Mouse (Mus musculus) stomach, embryonic 14.5 days (tissue): ENCODE measurements around the gene Smarcb1. TPM values are rescaled to one million over a fixed set of nuclear protein-coding genes. Genes with fewer than 3 reads are reported as not detected.

Experiments used
- ATAC-seq: fragments of 200-750 bp; cut with Nextera tagmentation; 2 replicates; pipeline ENCODE4 v1.8.0; 2017; ENCODE audit warnings: low read depth, moderate TSS enrichment; ENCODE audit not compliant: insufficient number of reproducible peaks, insufficient read depth, low FRiP score
- H3K27ac ChIP-seq: fragments of 300-500 bp; sonication (generic); 2 replicates; pipeline ENCODE4 v1.5.1; 2014; ENCODE audit warnings: mild to moderate bottlenecking, low read length, moderate library complexity, mixed read lengths
- H3K27me3 ChIP-seq: fragments of 300-500 bp; sonication (generic); 2 replicates; pipeline ENCODE4 v1.6.1; 2014; ENCODE audit warnings: low read length, control low read depth, mixed read lengths; ENCODE audit not compliant: control insufficient read depth, insufficient read depth
- H3K36me3 ChIP-seq: fragments of 300-500 bp; sonication (generic); 2 replicates; pipeline ENCODE4 v1.6.1; 2014; ENCODE audit warnings: mild to moderate bottlenecking, control low read depth, low read length, moderate library complexity, mixed read lengths; ENCODE audit not compliant: control insufficient read depth, insufficient read depth
- H3K4me1 ChIP-seq: fragments of 300-500 bp; sonication (generic); 2 replicates; pipeline ENCODE4 v1.6.1; 2014; ENCODE audit warnings: low read length, control low read depth, mixed read lengths; ENCODE audit not compliant: control insufficient read depth, insufficient read depth
- H3K4me2 ChIP-seq: fragments of 300-500 bp; sonication (generic); replicated peaks from 2 replicates; pipeline ENCODE4 v1.6.1; 2014; ENCODE audit warnings: low read depth, low read length, control low read depth
- H3K4me3 ChIP-seq: fragments of 300-500 bp; sonication (generic); 2 replicates; pipeline ENCODE4 v1.5.1; 2014; ENCODE audit warnings: low read depth, low read length, control low read depth
- H3K9ac ChIP-seq: fragments of 300-500 bp; sonication (generic); replicated peaks from 2 replicates; pipeline ENCODE4 v1.6.1; 2014; ENCODE audit warnings: low read depth, mild to moderate bottlenecking, control low read depth, low read length, moderate library complexity, mixed read lengths
- H3K9me3 ChIP-seq: fragments of 300-500 bp; sonication (generic); 2 replicates; pipeline ENCODE4 v1.6.1; 2016; ENCODE audit warnings: low read depth, low read length, control low read depth; ENCODE audit not compliant: control insufficient read depth
- WGBS: fragments of 180-500 bp; shearing (Covaris S2); extraction: QIAGEN DNeasy Blood & Tissue Kit; methylation state at CpG from one replicate; pipeline ENCODE4 v1.1.7; 2014; 5-methylcytosine and 5-hydroxymethylcytosine counted together
- polyA plus RNA-seq: library from polyadenylated mRNA; unstranded; fragments of >200 nt; fragmentation: Nextera tagmentation; extraction: Ambion mirVana; gene quantifications from 2 replicates; pipeline ENCODE4 v1.2.1, GENCODE M21; 2014

The Smarcb1 gene
- polyA plus RNA-seq, 1 experiment from 2014 or later: 197 TPM

- Histone ChIP-seq H3K4me1 (peaks cover 10% of the 10 kb centered on the region; the same call in 1 of the 2 replicates), H3K9me3 (no peaks in the 10 kb centered on the region), H3K9ac (no peak overlapping the region), H3K4me2 (no peak overlapping the region), H3K27me3 (no peaks in the 10 kb centered on the region), H3K4me3 (no peak overlapping the region), H3K27ac (no peak overlapping the region), H3K36me3 (peaks cover 17% of the 10 kb centered on the region; the same call in 1 of the 2 replicates)
- WGBS: 95% methylated on average over 4 of the region's 4 CpGs
- no peak for ATAC-seq
Observed at GRCm38 (mm10) chr10:75857598-75857997, 63.8 kb downstream of the Smarcb1 start.

GRCm38 (mm10) chr10:75856976-75857375 lies 64.4 kb downstream of the Smarcb1 start:
- no peak for ATAC-seq
- Histone ChIP-seq H3K4me2 (no peak overlapping the region), H3K4me1 (peaks cover 10% of the 10 kb centered on the region; the same call in 1 of the 2 replicates), H3K4me3 (no peak overlapping the region), H3K36me3 (peaks cover 17% of the 10 kb centered on the region; the same call in 1 of the 2 replicates), H3K27me3 (no peaks in the 10 kb centered on the region), H3K27ac (no peak overlapping the region), H3K9ac (no peak overlapping the region), H3K9me3 (no peaks in the 10 kb centered on the region)
- WGBS: 75% methylated on average over 3 of the region's 3 CpGs

GRCm38 (mm10) chr10:75856155-75856907 lies 65.1 kb downstream of the Smarcb1 start:
- Histone ChIP-seq H3K36me3 (peaks cover 17% of the 10 kb centered on the region; the same call in 1 of the 2 replicates), H3K4me1 (peaks cover 11% of the 10 kb centered on the region; the same call in 1 of the 2 replicates), H3K27me3 (no peaks in the 10 kb centered on the region), H3K9me3 (no peaks in the 10 kb centered on the region), H3K4me3 (no peak overlapping the region), H3K27ac (no peak overlapping the region), H3K4me2 (no peak overlapping the region), H3K9ac (no peak overlapping the region)
- 77% methylated on average over 11 of the region's 11 CpGs for WGBS
- no peak for ATAC-seq

GRCm38 (mm10) chr10:75855416-75855981 lies 65.9 kb downstream of the Smarcb1 start:
- Histone ChIP-seq H3K27ac (no peak overlapping the region), H3K4me1 (peaks cover 9% of the 10 kb centered on the region; the same call in 1 of the 2 replicates), H3K27me3 (no peaks in the 10 kb centered on the region), H3K9ac (no peak overlapping the region), H3K9me3 (no peaks in the 10 kb centered on the region), H3K36me3 (peaks cover 17% of the 10 kb centered on the region; the same call in 1 of the 2 replicates), H3K4me2 (no peak overlapping the region), H3K4me3 (no peak overlapping the region)
- 90% methylated on average over 15 of the region's 15 CpGs for WGBS
- no peak for ATAC-seq

DNA sequence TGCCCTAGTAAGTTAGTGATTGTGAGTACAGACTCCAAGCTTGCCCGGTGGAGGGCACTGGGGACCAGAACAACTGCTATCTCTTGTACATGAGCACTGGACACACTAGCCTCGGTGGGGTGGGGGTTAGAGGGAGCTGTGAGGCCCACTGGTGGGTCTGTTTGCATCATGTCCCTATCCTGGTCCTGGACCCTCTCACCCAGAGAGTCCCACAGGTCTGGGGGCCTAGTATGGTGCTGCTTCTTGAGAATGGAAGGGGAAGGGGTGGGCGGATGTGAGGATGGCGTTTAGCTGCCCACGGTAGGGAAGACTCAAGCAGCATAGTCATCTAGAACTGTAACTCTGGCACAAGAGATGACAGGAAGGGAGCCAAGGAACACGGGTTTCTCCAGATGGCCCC lies 66.6 kb downstream of the Smarcb1 start:
- no peak overlapping the region for H3K4me3 ChIP-seq
- 75% methylated on average over 6 of the region's 6 CpGs for WGBS
- peaks cover 17% of the 10 kb centered on the region; the same call in 1 of the 2 replicates for H3K36me3 ChIP-seq
- H3K9me3 ChIP-seq: no peaks in the 10 kb centered on the region
- no peak overlapping the region for H3K9ac ChIP-seq
- no peak for ATAC-seq
- H3K27ac ChIP-seq: no peak overlapping the region
- no peaks in the 10 kb centered on the region for H3K27me3 ChIP-seq
- H3K4me2 ChIP-seq: no peak overlapping the region
- peaks cover 7% of the 10 kb centered on the region; the same call in 1 of the 2 replicates for H3K4me1 ChIP-seq

- Histone ChIP-seq H3K4me1 (peaks cover 7% of the 10 kb centered on the region; the same call in 1 of the 2 replicates), H3K27ac (no peak overlapping the region), H3K9me3 (no peaks in the 10 kb centered on the region), H3K27me3 (no peaks in the 10 kb centered on the region), H3K4me2 (no peak overlapping the region), H3K4me3 (no peak overlapping the region), H3K9ac (no peak overlapping the region), H3K36me3 (peaks cover 17% of the 10 kb centered on the region; the same call in 1 of the 2 replicates)
- no peak for ATAC-seq
- WGBS: 50% methylated on average over 5 of the region's 5 CpGs
Observed at GRCm38 (mm10) chr10:75854096-75854495, 67.3 kb downstream of the Smarcb1 start.

GRCm38 (mm10) chr10:75853452-75853851 lies 68.0 kb downstream of the Smarcb1 start:
- peaks cover 17% of the 10 kb centered on the region; the same call in 1 of the 2 replicates for H3K36me3 ChIP-seq
- no peak overlapping the region for H3K9ac ChIP-seq
- peak; percentile 23; the same call in 1 of the 2 replicates for ATAC-seq
- no peak overlapping the region for H3K4me2 ChIP-seq
- 36% methylated on average over 10 of the region's 10 CpGs for WGBS
- H3K27ac ChIP-seq: no peak overlapping the region
- no peak overlapping the region for H3K4me3 ChIP-seq
- H3K27me3 ChIP-seq: no peaks in the 10 kb centered on the region
- H3K4me1 ChIP-seq: 0 out of 2 replicates have a peak, but pooled peaks cover 5% of the 10 kb centered on the region
- no peaks in the 10 kb centered on the region for H3K9me3 ChIP-seq

DNA sequence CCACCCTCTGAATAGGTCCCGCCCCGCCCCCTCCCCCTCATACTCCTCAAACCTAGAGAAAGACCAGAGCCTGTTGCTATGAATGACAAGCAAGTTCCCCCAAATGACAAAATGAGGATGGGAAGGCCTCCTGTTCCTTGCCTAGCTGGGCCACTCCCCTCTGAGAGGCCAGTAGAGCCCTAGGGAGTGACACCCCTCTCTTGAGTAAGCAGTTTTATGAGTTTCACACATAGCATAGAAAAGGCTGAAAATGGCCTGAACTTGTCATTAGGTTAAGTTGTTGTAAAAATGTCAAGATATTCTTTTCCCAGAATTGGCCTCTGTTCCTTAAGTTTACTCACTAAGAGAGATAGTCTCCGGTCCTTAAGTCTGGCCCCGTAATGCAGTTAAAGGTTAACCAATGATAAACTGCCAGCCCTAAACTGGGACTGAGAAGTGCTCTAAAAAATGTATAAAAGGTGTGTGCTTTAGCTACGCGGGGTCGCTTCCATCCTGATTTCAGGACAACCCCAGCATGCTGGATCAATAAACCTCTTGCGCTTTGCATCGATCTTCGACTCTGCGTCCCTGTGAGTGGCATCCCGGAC lies 68.8 kb downstream of the Smarcb1 start:
- 79% methylated on average over 12 of the region's 12 CpGs for WGBS
- no peaks in the 10 kb centered on the region for H3K9me3 ChIP-seq
- no peak overlapping the region for H3K4me2 ChIP-seq
- no peak for ATAC-seq
- H3K27me3 ChIP-seq: no peaks in the 10 kb centered on the region
- no peak overlapping the region for H3K9ac ChIP-seq
- peaks cover 9% of the 10 kb centered on the region; the same call in 1 of the 2 replicates for H3K36me3 ChIP-seq
- H3K27ac ChIP-seq: no peak overlapping the region
- H3K4me1 ChIP-seq: 0 out of 2 replicates have a peak, but pooled peaks cover 3% of the 10 kb centered on the region
- no peak overlapping the region for H3K4me3 ChIP-seq
